Mouse (Mus musculus): ENCODE measurements around the gene Rsad1.

DNA sequence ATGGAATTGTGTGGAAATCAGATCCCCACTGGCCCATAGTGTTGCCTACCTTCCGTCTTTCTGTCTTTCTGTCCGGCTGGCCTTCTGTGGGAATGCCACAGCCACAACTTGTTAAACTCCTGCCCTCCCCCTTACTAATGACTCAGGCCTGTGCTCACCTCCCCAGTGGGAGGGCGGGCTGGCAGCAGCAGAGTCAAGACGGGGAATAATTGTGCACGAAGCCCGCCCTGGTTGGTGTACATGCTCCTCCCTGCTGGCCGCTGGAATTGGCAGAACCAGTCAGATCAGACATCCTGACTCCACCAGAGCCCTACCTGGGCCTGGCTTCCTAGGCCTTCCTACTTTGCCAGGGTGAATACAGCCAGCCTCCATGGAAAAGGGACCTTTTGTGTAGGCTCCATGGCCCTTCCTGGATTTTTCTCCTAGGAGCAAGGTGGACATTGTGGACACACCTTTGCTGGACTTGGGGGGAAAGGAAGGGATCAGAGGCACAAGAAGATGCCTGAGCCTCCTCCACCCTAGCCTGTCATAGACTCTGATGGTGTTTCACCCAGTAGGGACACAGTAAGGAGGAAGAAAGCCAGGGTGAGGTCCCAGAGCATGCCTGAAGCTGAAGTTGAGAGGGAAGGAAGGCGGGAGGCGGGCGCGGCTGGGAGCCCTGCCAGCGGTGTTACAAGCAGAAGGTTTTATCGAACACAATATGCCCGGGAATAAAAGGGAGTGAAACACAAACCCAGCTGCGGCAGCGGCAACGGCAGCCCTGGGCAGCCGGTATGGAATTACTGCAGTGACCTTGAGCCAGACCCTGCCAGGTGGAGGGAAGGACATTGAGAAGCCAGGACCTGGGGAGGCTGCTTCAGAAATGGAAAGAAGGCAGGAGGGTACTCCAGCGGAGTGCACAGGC is 50.7 kb downstream of the Rsad1 start:
- TF ChIP-seq POLR2A (IDR thresholded peaks at IDR 0.05; ENCODE audit: extremely low read depth, insufficient read depth, low read length) (no peak), CTCF (IDR thresholded peaks at IDR 0.05; ENCODE audit: extremely low read depth, insufficient read depth, low read length) (no peak)
